In the genomic region with DNA sequence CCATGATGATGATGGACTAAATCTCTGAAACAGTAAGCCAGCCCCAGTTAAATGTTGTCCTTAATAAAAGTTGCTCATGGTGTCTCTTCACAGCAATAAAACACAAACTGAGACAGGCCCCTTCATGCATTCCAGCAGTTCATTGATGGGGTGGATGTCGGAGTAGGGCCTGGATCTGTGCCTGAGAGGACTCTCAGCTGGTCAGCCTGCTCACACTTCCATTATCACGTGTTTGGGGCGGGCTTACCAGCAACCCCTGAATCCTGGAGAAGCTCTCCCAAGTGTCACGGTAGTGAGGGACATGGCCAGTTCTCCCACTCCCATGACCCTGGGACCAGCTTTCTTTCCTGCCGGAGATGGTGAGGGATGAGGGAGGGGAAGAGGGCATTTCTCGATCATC, we compare ENCODE assay signal across 23 mouse cellular contexts.
"Had no signal": no experiment of that assay in that cellular context is flagged by ENCODE, and none has a peak within 500 bp of the region (broad histone marks: within the 10 kb centered on the region; RNA-seq: fewer than 3 reads in every experiment).

No protein-coding gene starts in this region.

- H3K4me3 ChIP-seq: limb, embryonic 12.5 days; limb, embryonic 15.5 days; midbrain, embryonic 12.5 days; midbrain, embryonic 15.5 days; neural tube, embryonic 12.5 days; neural tube, embryonic 15.5 days; stomach, embryonic 15.5 days had no signal

- H3K9ac ChIP-seq: hindbrain, embryonic 14.5 days; limb, embryonic 12.5 days; limb, embryonic 15.5 days; liver, embryonic 14.5 days; liver, postnatal 0 days; midbrain, embryonic 12.5 days; midbrain, embryonic 15.5 days; neural tube, embryonic 12.5 days; neural tube, embryonic 15.5 days; stomach, embryonic 15.5 days had no signal

- H3K36me3 ChIP-seq: limb, embryonic 12.5 days; limb, embryonic 15.5 days; midbrain, embryonic 12.5 days; midbrain, embryonic 15.5 days; neural tube, embryonic 12.5 days; neural tube, embryonic 15.5 days; stomach, embryonic 15.5 days had no signal

- H3K27me3 ChIP-seq: limb, embryonic 12.5 days; limb, embryonic 15.5 days; midbrain, embryonic 15.5 days; neural tube, embryonic 12.5 days; neural tube, embryonic 15.5 days; stomach, embryonic 15.5 days had no signal

- H3K4me1 ChIP-seq: stomach, embryonic 15.5 days had no signal

- H3K9me3 ChIP-seq: limb, embryonic 12.5 days; limb, embryonic 15.5 days; midbrain, embryonic 12.5 days; midbrain, embryonic 15.5 days; neural tube, embryonic 12.5 days; neural tube, embryonic 15.5 days; stomach, embryonic 15.5 days had no signal

- H3K4me2 ChIP-seq: hindbrain, embryonic 14.5 days; limb, embryonic 12.5 days; limb, embryonic 15.5 days; liver, embryonic 11.5 days; midbrain, embryonic 12.5 days; midbrain, embryonic 15.5 days; neural tube, embryonic 12.5 days; neural tube, embryonic 15.5 days; stomach, embryonic 15.5 days had no signal

- ATAC-seq: hindbrain, postnatal 0 days; inflammation-experienced regulatory T-cells, adult 6 months; intestine, embryonic 16.5 days; liver, postnatal 0 days; midbrain, embryonic 15.5 days had no signal

- DNase-seq: kidney, adult 9 months; kidney, postnatal 36 days; layer of hippocampus, postnatal 36 days; left cerebral cortex, postnatal 4 days; liver, postnatal 0 days; right cerebral cortex, adult 18-20 months; right cerebral cortex, postnatal 14 days; spleen, adult 18-20 months; thymus, postnatal 36 days had no signal

- H3K27ac ChIP-seq: hindbrain, embryonic 14.5 days; hindbrain, postnatal 0 days; limb, embryonic 12.5 days; limb, embryonic 15.5 days; liver, embryonic 14.5 days; macrophage; midbrain, embryonic 12.5 days; midbrain, embryonic 15.5 days; neural tube, embryonic 12.5 days; neural tube, embryonic 15.5 days; stomach, embryonic 15.5 days had no signal
